Mouse (Mus musculus) E14TG2a.4 (cell line): ENCODE measurements around the gene Tnfaip8l1.

ENCODE experiments used
- CTCF ChIP-seq: conservative IDR thresholded peaks from 2 replicates; pipeline ENCODE4 v1.5.1; 2014; ENCODE audit warnings: low read length
- NANOG ChIP-seq: IDR thresholded peaks from 2 replicates; pipeline ENCODE4 v1.6.1; 2014; ENCODE audit warnings: borderline replicate concordance, low read length, mixed read lengths
- POU5F1 ChIP-seq: IDR thresholded peaks from 2 replicates; pipeline ENCODE4 v1.6.1; 2014; ENCODE audit warnings: low read length, borderline replicate concordance

- TF ChIP-seq CTCF (no peak), POU5F1 (no peak), NANOG (no peak)
These were observed 8.4 kb downstream of the Tnfaip8l1 start for GRCm38 (mm10) chr17:56170636-56171035.
